Mouse (Mus musculus) gastrocnemius, postnatal 36 days (tissue): ENCODE measurements around the gene Ppih. TPM values are rescaled to one million over a fixed set of nuclear protein-coding genes. Genes with fewer than 3 reads are reported as not detected.

Experiments used
- DNase-seq, 2 experiments: peaks; one replicate each; pipeline ENCODE4 v3.0.0; 2022
- intact Hi-C: fragments of 180-260 bp; cut with DNase I; formaldehyde crosslinking; loops from one replicate; pipeline ENCODE4 v1.15.1; 2025
- long read RNA-seq, 2 experiments: library from polyadenylated mRNA; stranded (forward); transcript quantifications; one replicate each; pipeline ENCODE4 v2.0.0; 2021
- total RNA-seq, 2 experiments: library from RNA; stranded (reverse); gene quantifications; 2 replicates each; pipeline ENCODE4 v1.2.3; 2021

The Ppih gene
- total RNA-seq: 1 to 10 TPM; 8.0 to 9.4 TPM
- long read RNA-seq, experiment 1, partial matches to known transcripts: 2 of 12 reads
- long read RNA-seq, experiment 1, other reads (novel, unspliced or antisense): 1 of 12 reads
- long read RNA-seq, experiment 2, partial matches to known transcripts: 2 of 9 reads
- long read RNA-seq, experiment 2, other reads (novel, unspliced or antisense): 3 of 9 reads

- intact Hi-C loops: loop anchor here (5.0 kb wide), 1 partner anchor 83 kb away; no protein-coding TSS in a partner anchor
- peak; percentile 91 to 95 for DNase-seq
Observed at GRCm38 (mm10) chr4:119320131-119320830, at the start of gene Ppih. Gene Ppih, minus strand, starts transcription at chr4:119320546.

- DNase-seq: no peak
- intact Hi-C loops: no loop called here
Observed at GRCm38 (mm10) chr4:119369460-119369859, 49.1 kb upstream of the Ppih start.

GRCm38 (mm10) chr4:119366758-119367526 is 46.6 kb upstream of the Ppih start:
- no peak for DNase-seq
- intact Hi-C loops: no loop called here

GRCm38 (mm10) chr4:119362231-119362630 is 41.9 kb upstream of the Ppih start:
- DNase-seq: no peak
- intact Hi-C loops: no loop called here

- intact Hi-C loops: no loop called here
- no peak for DNase-seq
Observed at GRCm38 (mm10) chr4:119359196-119359971, 39.0 kb upstream of the Ppih start.

- no peak for DNase-seq
- intact Hi-C loops: no loop called here
Observed at GRCm38 (mm10) chr4:119345508-119345907, 25.2 kb upstream of the Ppih start.

GRCm38 (mm10) chr4:119338861-119339361 is 18.6 kb upstream of the Ppih start:
- intact Hi-C loops: loop anchor here (5.0 kb wide), 1 partner anchor 92 kb away; no protein-coding TSS in a partner anchor

GRCm38 (mm10) chr4:119338422-119338821 is 18.1 kb upstream of the Ppih start:
- DNase-seq: no peak
- intact Hi-C loops: loop anchor here (5.0 kb wide), 1 partner anchor 91 kb away; no protein-coding TSS in a partner anchor

More at GRCm38 (mm10) chr4:119338861-119339361, 18.6 kb upstream of the Ppih start:
- DNase-seq: peak in 1 of 2 experiments; percentile 10

- no peak for DNase-seq
- intact Hi-C loops: no loop called here
Observed at GRCm38 (mm10) chr4:119333487-119333886, 13.1 kb upstream of the Ppih start.

GRCm38 (mm10) chr4:119320896-119321550 is 677 bp upstream of the Ppih start:
- intact Hi-C loops: loop anchor here (5.0 kb wide), 1 partner anchor 84 kb away; no protein-coding TSS in a partner anchor
- DNase-seq: no peak

- intact Hi-C loops: no loop called here
- no peak for DNase-seq
Observed at GRCm38 (mm10) chr4:119313756-119314155, 6.6 kb downstream of the Ppih start.

GRCm38 (mm10) chr4:119305418-119305817 is 14.9 kb downstream of the Ppih start:
- intact Hi-C loops: no loop called here
- no peak for DNase-seq

- no peak for DNase-seq
- intact Hi-C loops: no loop called here
Observed at GRCm38 (mm10) chr4:119303291-119303690, 17.1 kb downstream of the Ppih start.

- no peak for DNase-seq
- intact Hi-C loops: no loop called here
Observed at GRCm38 (mm10) chr4:119301777-119302176, 18.6 kb downstream of the Ppih start.

- intact Hi-C loops: no loop called here
Observed at GRCm38 (mm10) chr4:119300761-119301160, 19.6 kb downstream of the Ppih start.

GRCm38 (mm10) chr4:119297361-119297760 is 23.0 kb downstream of the Ppih start:
- intact Hi-C loops: no loop called here
- DNase-seq: no peak

More at GRCm38 (mm10) chr4:119300761-119301160, 19.6 kb downstream of the Ppih start:
- no peak for DNase-seq

GRCm38 (mm10) chr4:119295134-119295453 is 25.3 kb downstream of the Ppih start:
- intact Hi-C loops: no loop called here
- no peak for DNase-seq

GRCm38 (mm10) chr4:119294415-119295133 is 25.8 kb downstream of the Ppih start, which contains the start of gene Ybx1:
Gene Ybx1, minus strand, starts transcription at chr4:119294604.
- intact Hi-C loops: loop anchor here (5.0 kb wide), 1 partner anchor 47 kb away; no protein-coding TSS in a partner anchor
- DNase-seq: peak; percentile 100
